Mouse (Mus musculus): ENCODE results near the gene Cers1. TPM values are rescaled to one million over a fixed set of nuclear protein-coding genes. Genes with fewer than 3 reads are reported as not detected.

Gene Cers1
- polyA plus RNA-seq, 1 experiment from 2014 or later = 5.5 TPM

- Histone ChIP-seq H3K36me3 (ENCODE audit: control insufficient read depth, insufficient read depth, low read length) (peaks cover 1% of the 10 kb centered on the region; the same call in 1 of the 2 replicates), H3K4me3 (ENCODE audit: low read depth, low read length) (peak within 1 kb of the TSS; percentile 98), H3K4me1 (ENCODE audit: control insufficient read depth, insufficient read depth, low read length) (peaks cover 29% of the 10 kb centered on the region), H3K27ac (ENCODE audit: low read depth, low read length) (peak within 1 kb of the TSS; percentile 47), H3K4me2 (peak within 1 kb of the TSS; percentile 100), H3K27me3 (ENCODE audit: control insufficient read depth, insufficient read depth, low read length) (no peaks in the 10 kb centered on the region), H3K9ac (ENCODE audit: low read length) (peak within 1 kb of the TSS; percentile 97), H3K9me3 (ENCODE audit: control insufficient read depth, low read length) (no peaks in the 10 kb centered on the region)
- ATAC-seq (ENCODE audit: low FRiP score) (peak; percentile 91), DNase-seq (ENCODE audit: low spot score, missing footprints) (peak; percentile 100)
- under 1% methylated on average over 56 of the region's 69 CpGs for WGBS
These were observed 37.7 kb downstream of the Cers1 start, which contains the start of gene Upf1 for GRCm38 (mm10) chr8:70353194-70353817. Gene Upf1 (minus strand): TSS chr8:70353278.

GRCm38 (mm10) chr8:70354004-70354403, 38.4 kb downstream of the Cers1 start:
- DNase-seq (ENCODE audit: low spot score, missing footprints) = no peak
- H3K9me3 ChIP-seq (ENCODE audit: control insufficient read depth, low read length) = no peaks in the 10 kb centered on the region
- no peak for ATAC-seq (ENCODE audit: low FRiP score)
- peak overlapping the region; percentile 67 for H3K9ac ChIP-seq (ENCODE audit: low read length)
- peak overlapping the region; percentile 98 for H3K4me3 ChIP-seq (ENCODE audit: low read depth, low read length)
- 72% methylated on average over 4 of the region's 4 CpGs for WGBS
- peaks cover 25% of the 10 kb centered on the region for H3K4me1 ChIP-seq (ENCODE audit: control insufficient read depth, insufficient read depth, low read length)
- peak overlapping the region; percentile 44 for H3K27ac ChIP-seq (ENCODE audit: low read depth, low read length)
- no peaks in the 10 kb centered on the region for H3K36me3 ChIP-seq (ENCODE audit: control insufficient read depth, insufficient read depth, low read length)
- H3K27me3 ChIP-seq (ENCODE audit: control insufficient read depth, insufficient read depth, low read length) = no peaks in the 10 kb centered on the region
- H3K4me2 ChIP-seq = peak overlapping the region; percentile 64

- peaks cover 19% of the 10 kb centered on the region for H3K4me1 ChIP-seq (ENCODE audit: control insufficient read depth, insufficient read depth, low read length)
- no peaks in the 10 kb centered on the region for H3K9me3 ChIP-seq (ENCODE audit: control insufficient read depth, low read length)
- H3K4me2 ChIP-seq = no peak overlapping the region
- no peak for DNase-seq (ENCODE audit: low spot score, missing footprints)
- no peak overlapping the region for H3K27ac ChIP-seq (ENCODE audit: low read depth, low read length)
- ATAC-seq (ENCODE audit: low FRiP score) = no peak
- H3K4me3 ChIP-seq (ENCODE audit: low read depth, low read length) = no peak overlapping the region
- H3K36me3 ChIP-seq (ENCODE audit: control insufficient read depth, insufficient read depth, low read length) = no peaks in the 10 kb centered on the region
- no peaks in the 10 kb centered on the region for H3K27me3 ChIP-seq (ENCODE audit: control insufficient read depth, insufficient read depth, low read length)
- WGBS = 81% methylated on average over 1 of the region's 1 CpGs
- no peak overlapping the region for H3K9ac ChIP-seq (ENCODE audit: low read length)
These were observed 40.5 kb downstream of the Cers1 start for GRCm38 (mm10) chr8:70356111-70356510.

GRCm38 (mm10) chr8:70359411-70359810, 43.8 kb downstream of the Cers1 start:
- ATAC-seq (ENCODE audit: low FRiP score) (no peak), DNase-seq (ENCODE audit: low spot score, missing footprints) (no peak)
- H3K4me1 ChIP-seq (ENCODE audit: control insufficient read depth, insufficient read depth, low read length) = no peaks in the 10 kb centered on the region
- H3K9ac ChIP-seq (ENCODE audit: low read length) = no peak overlapping the region
- no peak overlapping the region for H3K4me2 ChIP-seq
- H3K36me3 ChIP-seq (ENCODE audit: control insufficient read depth, insufficient read depth, low read length) = no peaks in the 10 kb centered on the region
- no peak overlapping the region for H3K27ac ChIP-seq (ENCODE audit: low read depth, low read length)
- no peak overlapping the region for H3K4me3 ChIP-seq (ENCODE audit: low read depth, low read length)
- 49% methylated on average over 3 of the region's 3 CpGs for WGBS
- H3K27me3 ChIP-seq (ENCODE audit: control insufficient read depth, insufficient read depth, low read length) = no peaks in the 10 kb centered on the region
- H3K9me3 ChIP-seq (ENCODE audit: control insufficient read depth, low read length) = no peaks in the 10 kb centered on the region

- no peak overlapping the region for H3K4me2 ChIP-seq
- H3K4me1 ChIP-seq (ENCODE audit: control insufficient read depth, insufficient read depth, low read length) = no peaks in the 10 kb centered on the region
- DNase-seq (ENCODE audit: low spot score, missing footprints) = no peak
- H3K27me3 ChIP-seq (ENCODE audit: control insufficient read depth, insufficient read depth, low read length) = no peaks in the 10 kb centered on the region
- no peak overlapping the region for H3K9ac ChIP-seq (ENCODE audit: low read length)
- 51% methylated on average over 4 of the region's 4 CpGs for WGBS
- no peaks in the 10 kb centered on the region for H3K36me3 ChIP-seq (ENCODE audit: control insufficient read depth, insufficient read depth, low read length)
- no peak for ATAC-seq (ENCODE audit: low FRiP score)
- H3K9me3 ChIP-seq (ENCODE audit: control insufficient read depth, low read length) = no peaks in the 10 kb centered on the region
- H3K27ac ChIP-seq (ENCODE audit: low read depth, low read length) = no peak overlapping the region
- no peak overlapping the region for H3K4me3 ChIP-seq (ENCODE audit: low read depth, low read length)
These were observed 45.2 kb downstream of the Cers1 start for GRCm38 (mm10) chr8:70360769-70361168.

- no peaks in the 10 kb centered on the region for H3K27me3 ChIP-seq (ENCODE audit: control insufficient read depth, insufficient read depth, low read length)
- H3K4me2 ChIP-seq = no peak overlapping the region
- H3K4me3 ChIP-seq (ENCODE audit: low read depth, low read length) = no peak overlapping the region
- WGBS = 80% methylated on average over 10 of the region's 10 CpGs
- no peaks in the 10 kb centered on the region for H3K36me3 ChIP-seq (ENCODE audit: control insufficient read depth, insufficient read depth, low read length)
- no peak for ATAC-seq (ENCODE audit: low FRiP score)
- no peak overlapping the region for H3K9ac ChIP-seq (ENCODE audit: low read length)
- no peak overlapping the region for H3K27ac ChIP-seq (ENCODE audit: low read depth, low read length)
- no peak for DNase-seq (ENCODE audit: low spot score, missing footprints)
- H3K9me3 ChIP-seq (ENCODE audit: control insufficient read depth, low read length) = no peaks in the 10 kb centered on the region
- H3K4me1 ChIP-seq (ENCODE audit: control insufficient read depth, insufficient read depth, low read length) = no peaks in the 10 kb centered on the region
These were observed 46.0 kb downstream of the Cers1 start for GRCm38 (mm10) chr8:70361484-70362032.

- WGBS = 22% methylated on average over 5 of the region's 5 CpGs
- no peaks in the 10 kb centered on the region for H3K9me3 ChIP-seq (ENCODE audit: control insufficient read depth, low read length)
- H3K4me2 ChIP-seq = no peak overlapping the region
- H3K27me3 ChIP-seq (ENCODE audit: control insufficient read depth, insufficient read depth, low read length) = no peaks in the 10 kb centered on the region
- H3K9ac ChIP-seq (ENCODE audit: low read length) = no peak overlapping the region
- no peaks in the 10 kb centered on the region for H3K4me1 ChIP-seq (ENCODE audit: control insufficient read depth, insufficient read depth, low read length)
- no peak overlapping the region for H3K27ac ChIP-seq (ENCODE audit: low read depth, low read length)
- ATAC-seq (ENCODE audit: low FRiP score) (no peak), DNase-seq (ENCODE audit: low spot score, missing footprints) (no peak)
- H3K4me3 ChIP-seq (ENCODE audit: low read depth, low read length) = no peak overlapping the region
- no peaks in the 10 kb centered on the region for H3K36me3 ChIP-seq (ENCODE audit: control insufficient read depth, insufficient read depth, low read length)
These were observed 48.5 kb downstream of the Cers1 start for GRCm38 (mm10) chr8:70364066-70364465.

GRCm38 (mm10) chr8:70366588-70366987, 51.0 kb downstream of the Cers1 start:
- no peaks in the 10 kb centered on the region for H3K4me1 ChIP-seq (ENCODE audit: control insufficient read depth, insufficient read depth, low read length)
- no peak overlapping the region for H3K9ac ChIP-seq (ENCODE audit: low read length)
- H3K9me3 ChIP-seq (ENCODE audit: control insufficient read depth, low read length) = no peaks in the 10 kb centered on the region
- 67% methylated on average over 5 of the region's 5 CpGs for WGBS
- H3K36me3 ChIP-seq (ENCODE audit: control insufficient read depth, insufficient read depth, low read length) = no peaks in the 10 kb centered on the region
- peaks cover 3% of the 10 kb centered on the region; the same call in 1 of the 2 replicates for H3K27me3 ChIP-seq (ENCODE audit: control insufficient read depth, insufficient read depth, low read length)
- H3K4me2 ChIP-seq = no peak overlapping the region
- ATAC-seq (ENCODE audit: low FRiP score) (no peak), DNase-seq (ENCODE audit: low spot score, missing footprints) (no peak)
- H3K27ac ChIP-seq (ENCODE audit: low read depth, low read length) = no peak overlapping the region
- H3K4me3 ChIP-seq (ENCODE audit: low read depth, low read length) = no peak overlapping the region

- 77% methylated on average over 7 of the region's 7 CpGs for WGBS
- Histone ChIP-seq H3K4me1 (ENCODE audit: control insufficient read depth, insufficient read depth, low read length) (peaks cover 8% of the 10 kb centered on the region), H3K9ac (ENCODE audit: low read length) (no peak overlapping the region), H3K9me3 (ENCODE audit: control insufficient read depth, low read length) (no peaks in the 10 kb centered on the region), H3K36me3 (ENCODE audit: control insufficient read depth, insufficient read depth, low read length) (no peaks in the 10 kb centered on the region), H3K27me3 (ENCODE audit: control insufficient read depth, insufficient read depth, low read length) (peaks cover 42% of the 10 kb centered on the region), H3K27ac (ENCODE audit: low read depth, low read length) (no peak overlapping the region), H3K4me3 (ENCODE audit: low read depth, low read length) (no peak overlapping the region), H3K4me2 (no peak overlapping the region)
- DNase-seq (ENCODE audit: low spot score, missing footprints) = no peak
- ATAC-seq (ENCODE audit: low FRiP score) = no peak
These were observed 54.9 kb downstream of the Cers1 start for GRCm38 (mm10) chr8:70370476-70370875.

Data from midbrain, embryonic 11.5 days (tissue).